Mouse (Mus musculus) heart, adult 2 months (tissue): ENCODE measurements around the gene Pfas. TPM values are rescaled to one million over a fixed set of nuclear protein-coding genes. Genes with fewer than 3 reads are reported as not detected.

Source experiments
- DNase-seq, 2 experiments: peaks; one replicate each; pipeline ENCODE4 v3.0.0; 2021
- H3K27ac ChIP-seq: fragments of 200-600 bp; 2 replicates; pipeline ENCODE4 v1.8.1; 2022
- H3K27me3 ChIP-seq: fragments of 200-500 bp; 2 replicates; pipeline ENCODE4 v1.6.1; 2012; ENCODE audit warnings: mild to moderate bottlenecking, low read length, inconsistent platforms, mixed read lengths; ENCODE audit not compliant: control insufficient read depth, insufficient read depth
- H3K36me3 ChIP-seq: fragments of 200-500 bp; 2 replicates; pipeline ENCODE4 v1.6.1; 2012; ENCODE audit warnings: low read length, inconsistent platforms; ENCODE audit not compliant: control insufficient read depth, insufficient read depth
- H3K4me1 ChIP-seq: fragments of 200-500 bp; 2 replicates; pipeline ENCODE4 v1.6.1; 2011; ENCODE audit warnings: low read length; ENCODE audit not compliant: control insufficient read depth, insufficient read depth
- H3K4me3 ChIP-seq: fragments of 200-600 bp; 2 replicates; pipeline ENCODE4 v1.8.1; 2022
- H3K79me2 ChIP-seq: fragments of 200-500 bp; replicated peaks from 2 replicates; pipeline ENCODE4 v1.6.1; 2012; ENCODE audit warnings: mild to moderate bottlenecking, inconsistent platforms, low read length, moderate library complexity, mixed read lengths; ENCODE audit not compliant: control insufficient read depth, insufficient read depth
- H3K9ac ChIP-seq: fragments of 200-500 bp; 2 replicates; pipeline ENCODE4 v1.6.1; 2012; ENCODE audit warnings: low read depth, mild to moderate bottlenecking, control low read depth, inconsistent platforms, low read length, mixed read lengths
- CTCF ChIP-seq: fragments of 200-600 bp; IDR thresholded peaks from 2 replicates; pipeline ENCODE4 v1.8.1; 2022; ENCODE audit warnings: antibody characterized with exemption, mild to moderate bottlenecking, moderate library complexity
- EP300 ChIP-seq: fragments of 200-500 bp; IDR thresholded peaks from 2 replicates; pipeline ENCODE4 v1.6.1; 2011; ENCODE audit warnings: low read depth, low read length, control low read depth; ENCODE audit not compliant: insufficient read depth
- POLR2A ChIP-seq: fragments of 200-500 bp; IDR thresholded peaks from 2 replicates; pipeline ENCODE4 v1.6.1; 2011; ENCODE audit warnings: mild to moderate bottlenecking, low read depth, low read length, control low read depth; ENCODE audit not compliant: insufficient read depth
- WGBS: fragments of 180-500 bp; shearing (Covaris S2); methylation state at CpG from one replicate; pipeline ENCODE4 v1.1.7; 2018; 5-methylcytosine and 5-hydroxymethylcytosine counted together
- intact Hi-C: fragments of 180-260 bp; cut with DNase I; formaldehyde crosslinking; loops from one replicate; pipeline ENCODE4 v1.15.1; 2025
- polyA plus RNA-seq: library from polyadenylated mRNA; depleted of rRNA; stranded (reverse); fragments of >200 nt; gene quantifications from 2 replicates; pipeline ENCODE4 v1.2.3, GENCODE M21; 2012
- total RNA-seq, 2 experiments: library from RNA; stranded (reverse); gene quantifications; 2 replicates each; pipeline ENCODE4 v1.2.3; 2021

Gene Pfas
- total and polyA plus RNA-seq, 3 experiments = 5.9 to 8.5 (median 6.4) TPM

DNA sequence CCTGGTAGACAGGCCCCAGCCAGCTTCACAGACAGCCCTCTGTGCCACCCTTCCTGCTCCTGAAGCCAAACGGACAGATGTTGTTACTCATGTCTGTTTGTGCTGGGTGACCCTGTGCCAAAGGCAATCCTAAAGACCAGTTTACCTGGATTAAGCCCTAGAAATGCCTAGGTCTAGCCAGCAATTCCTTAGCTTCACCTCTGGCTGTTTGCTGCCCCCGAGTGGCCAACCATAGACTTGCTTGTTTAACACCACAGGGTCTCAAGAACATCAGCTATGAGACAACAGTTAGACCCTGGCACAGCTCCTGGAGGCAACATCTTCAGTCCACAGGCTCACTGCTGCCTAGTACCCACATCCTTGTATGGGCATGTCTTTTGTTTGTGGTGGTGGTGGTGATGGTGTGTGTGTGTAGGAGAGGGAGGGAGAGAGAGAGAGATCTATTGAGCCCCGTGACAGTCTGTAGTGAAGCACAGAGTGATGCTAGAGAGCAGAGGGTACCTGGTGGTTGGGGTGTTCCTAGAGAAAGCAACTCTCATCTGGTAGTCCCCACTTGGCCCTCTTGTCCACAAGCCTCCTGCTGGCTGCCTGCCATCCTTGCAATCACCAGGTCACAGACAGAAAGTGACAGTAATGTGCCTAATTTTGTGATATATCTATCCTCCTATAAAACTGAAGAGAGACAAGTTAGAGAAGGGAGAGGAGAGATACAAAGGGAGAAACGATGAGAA, 25.5 kb downstream of the Pfas start:
- Histone ChIP-seq H3K9ac (no peak overlapping the region), H3K27me3 (no peaks in the 10 kb centered on the region), H3K4me1 (peaks cover 3% of the 10 kb centered on the region), H3K27ac (no peak overlapping the region), H3K79me2 (no peaks in the 10 kb centered on the region), H3K36me3 (no peaks in the 10 kb centered on the region), H3K4me3 (no peak overlapping the region)
- intact Hi-C loops = loop anchor here (1.0 to 2.0 kb wide), 2 partner anchors 16 to 77 kb away; no protein-coding TSS in a partner anchor
- TF ChIP-seq CTCF (peak; percentile 90), POLR2A (no peak), EP300 (peak; percentile 86; the same call in 1 of the 2 replicates)
- DNase-seq = peak; percentile 71 to 84
- 28% methylated on average over 4 of the region's 4 CpGs for WGBS

DNA sequence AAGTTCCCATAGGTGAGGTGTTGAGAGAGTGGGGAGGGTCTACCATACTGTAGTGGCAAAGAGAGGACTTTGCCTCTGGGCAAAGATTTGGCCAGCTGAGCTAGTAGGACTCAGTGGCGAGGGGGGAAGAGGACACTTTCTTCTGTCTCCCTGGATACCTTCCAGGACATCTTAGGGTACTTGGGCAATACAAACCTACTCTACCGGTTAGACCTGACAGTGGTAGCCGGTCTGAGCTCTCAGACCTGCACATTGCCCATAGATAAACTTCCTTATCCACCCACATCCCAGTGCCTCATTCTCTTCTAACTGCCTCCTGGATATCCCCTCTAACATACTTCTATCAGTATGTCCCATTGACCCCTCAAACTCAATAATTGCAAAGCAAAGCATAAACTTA, 27.3 kb downstream of the Pfas start:
- TF ChIP-seq EP300 (no peak), POLR2A (no peak), CTCF (no peak)
- no peak for DNase-seq
- Histone ChIP-seq H3K9ac (no peak overlapping the region), H3K36me3 (no peaks in the 10 kb centered on the region), H3K79me2 (no peaks in the 10 kb centered on the region), H3K27me3 (no peaks in the 10 kb centered on the region), H3K4me3 (no peak overlapping the region), H3K27ac (no peak overlapping the region), H3K4me1 (peaks cover 3% of the 10 kb centered on the region)
- intact Hi-C loops = no loop called here
- WGBS = 71% methylated on average over 3 of the region's 3 CpGs

- TF ChIP-seq CTCF (no peak), EP300 (no peak), POLR2A (no peak)
- Histone ChIP-seq H3K36me3 (no peaks in the 10 kb centered on the region), H3K27me3 (no peaks in the 10 kb centered on the region), H3K4me1 (peaks cover 3% of the 10 kb centered on the region), H3K9ac (no peak overlapping the region), H3K27ac (no peak overlapping the region), H3K79me2 (no peaks in the 10 kb centered on the region), H3K4me3 (no peak overlapping the region)
- WGBS = 51% methylated on average over 5 of the region's 5 CpGs
- no peak for DNase-seq
- intact Hi-C loops = no loop called here
Measured at GRCm38 (mm10) chr11:68979320-68979733, 28.9 kb downstream of the Pfas start.

DNA sequence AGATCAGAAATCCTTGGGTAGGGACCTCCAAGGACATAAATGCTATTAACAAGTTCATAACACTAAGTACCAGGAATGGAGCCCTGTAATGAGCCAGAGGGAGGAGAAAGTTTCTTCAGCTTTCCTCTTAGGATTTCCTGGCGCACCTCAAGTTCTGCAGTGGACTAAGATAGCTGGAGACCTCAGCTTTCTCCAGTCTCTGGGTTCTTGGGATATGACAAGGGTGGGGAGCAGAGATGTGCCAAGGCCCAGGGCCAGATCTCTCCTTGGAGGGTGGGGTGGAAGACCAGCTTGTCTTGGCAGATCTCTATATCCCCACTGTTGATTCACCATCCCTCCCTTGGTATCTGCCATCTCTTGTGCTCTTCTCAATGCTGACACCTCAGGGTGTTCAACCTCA, 32.7 kb downstream of the Pfas start:
- Histone ChIP-seq H3K4me1 (peaks cover 6% of the 10 kb centered on the region), H3K36me3 (no peaks in the 10 kb centered on the region), H3K4me3 (no peak overlapping the region), H3K9ac (no peak overlapping the region), H3K27ac (no peak overlapping the region), H3K27me3 (no peaks in the 10 kb centered on the region), H3K79me2 (no peaks in the 10 kb centered on the region)
- WGBS = 82% methylated on average over 1 of the region's 1 CpGs
- TF ChIP-seq EP300 (no peak), POLR2A (no peak), CTCF (no peak)
- DNase-seq = no peak
- intact Hi-C loops = no loop called here

- H3K27ac ChIP-seq = no peak within 1 kb of the TSS
- 71% methylated on average over 7 of the region's 7 CpGs for WGBS
- no peaks in the 10 kb centered on the region for H3K79me2 ChIP-seq
- H3K9ac ChIP-seq = peak within 1 kb of the TSS; percentile 67; the same call in 1 of the 2 replicates
- TF ChIP-seq EP300 = no peak
- TF ChIP-seq CTCF = no peak
- H3K36me3 ChIP-seq = no peaks in the 10 kb centered on the region
- peaks cover 6% of the 10 kb centered on the region for H3K4me1 ChIP-seq
- peak within 1 kb of the TSS; percentile 56; the same call in 1 of the 2 replicates for H3K4me3 ChIP-seq
- intact Hi-C loops = no loop called here
- DNase-seq = no peak
- H3K27me3 ChIP-seq = no peaks in the 10 kb centered on the region
Measured at GRCm38 (mm10) chr11:68975085-68975484, 33.2 kb downstream of the Pfas start, which contains the start of gene Rangrf. Gene Rangrf, minus strand, starts transcription at chr11:68975185.

DNA sequence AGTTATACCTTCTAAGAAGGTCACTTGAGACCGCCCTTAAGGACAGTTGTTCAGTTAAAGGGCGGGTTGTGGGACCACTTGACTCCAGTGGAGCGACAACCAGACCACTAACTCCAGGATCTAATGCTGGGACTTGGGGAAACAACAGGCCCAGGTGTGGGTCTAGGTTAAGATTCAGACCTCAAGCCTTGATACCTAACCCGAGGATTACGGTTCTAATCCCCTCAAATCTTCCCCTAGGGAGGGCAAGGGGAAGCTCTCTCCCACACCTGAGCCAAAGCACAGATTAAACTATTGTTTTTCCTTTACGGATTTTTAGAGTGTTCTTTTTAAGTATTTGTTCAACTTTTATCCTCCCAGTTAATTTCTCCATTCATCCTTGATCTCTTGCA, 34.2 kb downstream of the Pfas start:
- peaks cover 7% of the 10 kb centered on the region for H3K4me1 ChIP-seq
- no peak for DNase-seq
- no peaks in the 10 kb centered on the region for H3K79me2 ChIP-seq
- H3K36me3 ChIP-seq = no peaks in the 10 kb centered on the region
- no peaks in the 10 kb centered on the region for H3K27me3 ChIP-seq
- peak overlapping the region; percentile 56 for H3K4me3 ChIP-seq
- H3K27ac ChIP-seq = peak overlapping the region; percentile 66
- peak overlapping the region; percentile 67 for H3K9ac ChIP-seq
- WGBS = 37% methylated on average over 6 of the region's 6 CpGs
- intact Hi-C loops = no loop called here
- TF ChIP-seq CTCF = no peak
- TF ChIP-seq POLR2A = no peak
- TF ChIP-seq EP300 = no peak
